Mouse (Mus musculus): ENCODE measurements around the gene Rps5.
"Not testable (repeated sequence)": the region's sequence is repeated elsewhere in the genome, so short reads cannot be mapped to it uniquely, and the experiment has no call there.

Gene Rps5

GRCm38 (mm10) chr7:12921705-12922465 lies at the start of gene Rps5:
TSS of gene Rps5 (plus strand) at chr7:12922290.
- peak; percentile 98 for DNase-seq (ENCODE audit: low spot score)

- no peak for DNase-seq (ENCODE audit: low spot score)
These were observed 47.8 kb upstream of the Rps5 start for GRCm38 (mm10) chr7:12874301-12874700.

GRCm38 (mm10) chr7:12880036-12880435 lies 42.1 kb upstream of the Rps5 start:
- no peak for DNase-seq (ENCODE audit: low spot score)

DNA sequence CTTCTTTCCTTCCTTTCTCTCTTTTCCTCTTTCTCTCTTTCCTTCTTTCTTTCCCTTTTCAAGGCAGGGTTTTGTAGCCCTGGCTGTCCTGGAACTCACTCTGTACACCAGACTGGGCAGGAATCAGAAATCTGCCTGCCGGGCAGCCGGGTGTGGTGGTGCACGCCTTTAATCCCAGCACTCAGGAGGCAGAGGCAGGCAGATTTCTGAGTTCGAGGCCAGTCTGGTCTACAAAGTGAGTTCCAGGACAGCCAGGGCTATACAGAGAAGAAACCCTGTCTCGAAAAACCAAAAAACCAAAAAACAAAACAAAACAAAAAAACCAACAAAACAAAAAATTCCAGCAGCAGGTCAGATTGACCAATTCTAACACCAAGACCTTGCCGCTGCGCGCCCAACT lies 41.6 kb upstream of the Rps5 start:
- DNase-seq (ENCODE audit: low spot score), result not testable (repeated sequence)

- DNase-seq (ENCODE audit: low spot score), result peak; percentile 93
These were observed 41.0 kb upstream of the Rps5 start, which contains the start of gene Zfp128 for GRCm38 (mm10) chr7:12880911-12881660. TSS of gene Zfp128 (plus strand) at chr7:12881177.

DNA sequence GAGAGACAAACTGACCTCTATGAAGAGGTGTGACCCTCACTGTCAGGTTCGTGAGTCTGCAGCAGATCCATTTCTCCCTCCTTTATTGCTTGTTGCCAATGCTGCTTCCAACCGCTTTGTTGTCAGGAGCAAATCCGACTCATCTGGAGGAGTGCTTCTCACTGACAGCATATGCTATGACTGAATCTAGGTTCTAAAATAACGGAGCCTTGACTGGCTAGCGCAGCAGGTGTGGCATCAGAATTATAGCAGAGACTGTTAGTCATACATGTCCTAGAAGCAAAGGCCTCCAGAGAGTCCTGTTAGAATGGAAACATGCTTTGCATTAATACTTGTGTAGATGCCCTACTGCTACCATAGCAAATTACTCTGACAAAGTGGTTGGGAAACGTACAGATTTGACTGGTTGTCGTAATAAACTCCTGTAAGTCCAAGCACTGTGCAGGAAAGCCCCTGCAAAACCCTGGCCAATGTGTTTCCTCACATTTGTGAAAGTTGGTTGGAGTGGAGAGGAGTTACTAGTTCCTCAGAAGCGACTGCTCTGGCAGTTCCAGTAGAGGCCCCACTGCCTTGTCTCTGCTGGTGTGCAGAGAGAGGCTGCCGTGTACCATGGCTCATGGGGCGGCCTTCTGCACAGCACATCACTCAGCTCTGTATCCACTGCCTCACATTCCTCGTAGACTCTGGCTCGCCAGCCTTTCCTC lies 35.4 kb upstream of the Rps5 start:
- no peak for DNase-seq (ENCODE audit: low spot score)

GRCm38 (mm10) chr7:12887585-12887984 lies 34.5 kb upstream of the Rps5 start:
- no peak for DNase-seq (ENCODE audit: low spot score)

- no peak for DNase-seq (ENCODE audit: low spot score)
These were observed 31.2 kb upstream of the Rps5 start for GRCm38 (mm10) chr7:12890928-12891327.

- DNase-seq (ENCODE audit: low spot score), result no peak
These were observed 30.8 kb upstream of the Rps5 start for GRCm38 (mm10) chr7:12891334-12891733.

- DNase-seq (ENCODE audit: low spot score), result peak; percentile 91
These were observed 24.3 kb upstream of the Rps5 start, which contains the start of gene Zscan22 for GRCm38 (mm10) chr7:12897655-12898410. TSS of gene Zscan22 (plus strand) at chr7:12897815.

- DNase-seq (ENCODE audit: low spot score), result no peak
These were observed 20.6 kb upstream of the Rps5 start for GRCm38 (mm10) chr7:12901517-12901916.

DNA sequence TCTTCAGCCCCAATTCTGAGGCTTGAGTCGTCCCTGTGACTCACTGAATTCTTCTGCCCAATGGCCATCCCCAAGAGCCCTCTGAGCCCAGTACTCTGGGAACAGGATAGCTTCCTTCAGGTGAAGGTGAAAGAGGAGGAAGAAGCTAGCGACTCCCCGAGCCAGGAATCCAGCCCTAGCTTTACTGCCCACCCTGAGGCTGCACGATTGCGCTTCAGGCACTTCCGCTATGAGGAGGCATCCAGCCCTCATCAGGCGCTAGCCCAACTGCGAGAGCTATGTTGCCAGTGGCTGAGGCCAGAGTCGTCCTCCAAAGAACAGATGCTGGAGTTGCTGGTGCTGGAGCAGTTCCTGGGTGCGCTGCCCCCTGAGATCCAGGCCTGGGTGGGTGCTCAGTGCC lies 18.5 kb upstream of the Rps5 start:
- DNase-seq (ENCODE audit: low spot score), result no peak

GRCm38 (mm10) chr7:12905146-12905545 lies 16.9 kb upstream of the Rps5 start:
- DNase-seq (ENCODE audit: low spot score), result no peak

- DNase-seq (ENCODE audit: low spot score), result peak; percentile 49
These were observed 12.6 kb upstream of the Rps5 start for GRCm38 (mm10) chr7:12909498-12909962.

DNA sequence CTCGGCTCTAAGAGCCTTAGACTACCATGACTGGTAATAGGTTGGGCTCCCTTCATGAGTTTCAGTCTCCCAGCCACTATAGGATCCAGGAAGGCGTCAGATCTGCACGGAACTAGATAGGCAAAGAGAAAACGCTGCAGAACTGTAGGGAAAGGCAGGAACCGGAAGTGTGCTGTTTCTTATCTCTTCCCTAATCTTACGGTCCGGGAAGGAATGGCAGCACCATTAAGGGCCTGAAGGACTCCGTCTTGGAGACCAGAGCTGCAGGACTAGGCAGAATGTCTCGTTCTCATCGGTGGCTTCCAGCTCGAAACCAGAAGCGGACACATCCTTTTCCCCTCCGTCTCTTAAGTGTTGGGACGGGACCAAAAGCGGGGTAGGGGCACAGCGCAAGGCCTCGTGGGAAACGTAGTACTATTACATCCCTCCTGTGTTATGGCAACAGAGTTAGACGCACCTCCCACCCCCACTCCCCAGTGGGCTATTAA lies 11.9 kb upstream of the Rps5 start:
- peak; percentile 64 for DNase-seq (ENCODE audit: low spot score)

DNA sequence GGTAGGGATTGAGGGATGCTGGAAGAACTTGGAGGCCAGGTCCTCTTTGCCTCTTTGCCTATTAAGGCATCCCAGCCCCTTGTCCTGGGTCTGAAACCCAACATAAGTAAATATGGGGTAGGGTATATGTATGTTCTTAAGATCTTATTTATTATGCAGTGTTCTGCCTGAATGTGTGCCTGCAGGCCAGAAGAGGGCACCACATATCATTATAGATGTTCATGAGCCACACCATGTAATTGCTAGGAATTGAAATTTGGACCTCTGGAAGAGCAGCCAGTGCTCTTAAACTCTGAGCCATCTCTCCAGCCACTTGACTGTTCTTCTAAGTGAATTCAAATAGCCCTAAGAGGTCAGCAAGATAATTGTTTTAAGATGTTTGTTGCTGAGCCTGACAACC lies 8.5 kb upstream of the Rps5 start:
- DNase-seq (ENCODE audit: low spot score), result no peak

GRCm38 (mm10) chr7:12920495-12920894 lies 1.6 kb upstream of the Rps5 start:
- DNase-seq (ENCODE audit: low spot score), result not testable (repeated sequence)

GRCm38 (mm10) chr7:12921318-12921704 lies 779 bp upstream of the Rps5 start:
- DNase-seq (ENCODE audit: low spot score), result no peak

DNA sequence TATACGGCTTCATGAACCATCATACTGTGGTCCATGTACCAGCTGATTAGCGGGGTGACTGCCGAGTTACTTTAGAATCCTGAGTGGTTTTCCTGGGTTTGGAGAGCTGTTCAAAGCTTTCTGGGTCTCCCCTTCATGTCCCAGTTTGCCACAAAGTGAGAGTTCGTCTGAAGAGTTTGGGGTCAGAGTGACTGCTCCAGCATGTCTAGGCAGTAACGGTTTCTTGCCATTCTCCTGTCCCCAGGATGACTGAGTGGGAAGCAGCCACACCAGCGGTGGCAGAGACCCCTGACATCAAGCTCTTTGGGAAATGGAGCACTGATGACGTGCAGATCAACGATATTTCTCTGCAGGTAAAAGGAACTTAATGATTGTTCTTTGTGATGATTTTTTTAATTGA lies 639 bp downstream of the Rps5 start:
- DNase-seq (ENCODE audit: low spot score), result no peak

DNA sequence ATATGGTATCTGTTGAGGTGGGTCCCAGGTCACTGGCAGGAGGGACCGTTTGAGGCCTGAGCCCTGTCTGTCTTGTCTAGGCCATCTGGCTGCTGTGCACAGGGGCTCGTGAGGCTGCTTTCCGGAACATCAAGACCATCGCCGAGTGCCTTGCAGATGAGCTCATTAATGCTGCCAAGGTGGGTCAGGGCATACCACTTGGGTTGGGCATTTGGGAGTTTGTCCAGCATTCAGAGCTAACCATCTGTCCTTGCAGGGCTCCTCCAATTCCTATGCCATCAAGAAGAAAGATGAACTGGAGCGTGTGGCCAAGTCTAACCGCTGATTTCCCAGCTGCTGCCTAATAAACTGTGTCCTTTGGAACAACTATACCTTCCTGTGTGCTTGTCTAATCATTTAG lies 4.2 kb downstream of the Rps5 start:
- no peak for DNase-seq (ENCODE audit: low spot score)

GRCm38 (mm10) chr7:12927191-12927680 lies 5.1 kb downstream of the Rps5 start, which contains the start of gene Rnf225:
TSS of gene Rnf225 (plus strand) at chr7:12927416.
- DNase-seq (ENCODE audit: low spot score), result peak; percentile 46
